Mouse (Mus musculus): Measurements from ENCODE around the gene Tns3. TPM values are rescaled to one million over a fixed set of nuclear protein-coding genes. Genes with fewer than 3 reads are reported as not detected.

Gene Tns3
- polyA plus RNA-seq, 1 experiment from 2014 or later: 16.4 TPM

GRCm38 (mm10) chr11:8484538-8484937 lies 179.8 kb downstream of the Tns3 start:
- no peak for ATAC-seq (replicated peaks; ENCODE audit: insufficient number of reproducible peaks, insufficient read depth, low FRiP score, low read depth)
- 0 out of 2 replicates have a peak, but pooled peaks cover 4% of the 10 kb centered on the region for H3K36me3 ChIP-seq
- no peak overlapping the region for H3K27ac ChIP-seq
- H3K4me2 ChIP-seq: no peak overlapping the region
- no peaks in the 10 kb centered on the region for H3K9me3 ChIP-seq (replicated peaks)
- 85% methylated on average over 4 of the region's 4 CpGs for WGBS
- peaks cover 68% of the 10 kb centered on the region for H3K4me1 ChIP-seq (replicated peaks)
- H3K4me3 ChIP-seq: no peak overlapping the region
- no peak overlapping the region for H3K9ac ChIP-seq
- no peaks in the 10 kb centered on the region for H3K27me3 ChIP-seq

DNA sequence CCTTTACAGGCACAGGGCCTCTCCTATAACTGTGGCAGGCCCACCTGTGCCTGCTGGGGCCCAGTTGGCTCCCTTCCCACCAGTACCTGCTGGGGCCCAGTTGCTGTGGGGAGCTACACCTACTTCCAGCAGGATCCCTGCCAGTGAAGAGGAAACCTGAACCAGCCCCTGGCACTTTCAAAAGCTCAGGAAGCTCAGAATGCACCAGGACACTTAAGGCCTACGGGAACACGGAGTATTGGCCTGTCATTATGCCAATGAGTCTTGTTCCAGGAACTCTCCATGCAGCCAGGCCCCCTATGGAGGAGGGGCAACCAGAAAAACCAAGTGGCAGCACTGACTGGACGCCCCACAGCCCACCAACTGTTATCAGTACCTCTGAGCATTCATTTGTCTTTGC lies 181.6 kb downstream of the Tns3 start:
- H3K27ac ChIP-seq: peak overlapping the region; percentile 75

GRCm38 (mm10) chr11:8481962-8482361 lies 182.4 kb downstream of the Tns3 start:
- Histone ChIP-seq H3K4me2 (no peak overlapping the region), H3K4me3 (no peak overlapping the region), H3K27ac (peak overlapping the region; percentile 75), H3K9me3 (replicated peaks) (no peaks in the 10 kb centered on the region), H3K4me1 (replicated peaks) (peaks cover 49% of the 10 kb centered on the region), H3K36me3 (0 out of 2 replicates have a peak, but pooled peaks cover 6% of the 10 kb centered on the region), H3K27me3 (no peaks in the 10 kb centered on the region), H3K9ac (no peak overlapping the region)
- ATAC-seq (replicated peaks; ENCODE audit: insufficient number of reproducible peaks, insufficient read depth, low FRiP score, low read depth): no peak
- WGBS: 52% methylated on average over 5 of the region's 5 CpGs

More for the DNA sequence above, 181.6 kb downstream of the Tns3 start:
- Histone ChIP-seq H3K4me3 (no peak overlapping the region), H3K9ac (peak overlapping the region; percentile 9; the same call in 1 of the 2 replicates), H3K36me3 (0 out of 2 replicates have a peak, but pooled peaks cover 6% of the 10 kb centered on the region), H3K4me2 (no peak overlapping the region), H3K9me3 (replicated peaks) (no peaks in the 10 kb centered on the region), H3K27me3 (no peaks in the 10 kb centered on the region), H3K4me1 (replicated peaks) (peaks cover 57% of the 10 kb centered on the region)
- WGBS: 37% methylated on average over 3 of the region's 3 CpGs
- peak; percentile 28; the same call in 1 of the 2 replicates for ATAC-seq (replicated peaks; ENCODE audit: insufficient number of reproducible peaks, insufficient read depth, low FRiP score, low read depth)

GRCm38 (mm10) chr11:8481529-8481928 lies 182.8 kb downstream of the Tns3 start:
- Histone ChIP-seq H3K27me3 (no peaks in the 10 kb centered on the region), H3K4me1 (replicated peaks) (peaks cover 46% of the 10 kb centered on the region), H3K36me3 (0 out of 2 replicates have a peak, but pooled peaks cover 6% of the 10 kb centered on the region), H3K27ac (peak overlapping the region; percentile 75), H3K4me3 (no peak overlapping the region), H3K9ac (no peak overlapping the region), H3K9me3 (replicated peaks) (no peaks in the 10 kb centered on the region), H3K4me2 (no peak overlapping the region)
- no peak for ATAC-seq (replicated peaks; ENCODE audit: insufficient number of reproducible peaks, insufficient read depth, low FRiP score, low read depth)
- 51% methylated on average over 6 of the region's 6 CpGs for WGBS

GRCm38 (mm10) chr11:8479858-8480257 lies 184.5 kb downstream of the Tns3 start:
- Histone ChIP-seq H3K9me3 (replicated peaks) (no peaks in the 10 kb centered on the region), H3K9ac (no peak overlapping the region), H3K36me3 (0 out of 2 replicates have a peak, but pooled peaks cover 3% of the 10 kb centered on the region), H3K27ac (no peak overlapping the region), H3K4me1 (replicated peaks) (peaks cover 36% of the 10 kb centered on the region), H3K4me3 (no peak overlapping the region), H3K4me2 (no peak overlapping the region), H3K27me3 (no peaks in the 10 kb centered on the region)
- WGBS: 81% methylated on average over 2 of the region's 2 CpGs
- ATAC-seq (replicated peaks; ENCODE audit: insufficient number of reproducible peaks, insufficient read depth, low FRiP score, low read depth): no peak

DNA sequence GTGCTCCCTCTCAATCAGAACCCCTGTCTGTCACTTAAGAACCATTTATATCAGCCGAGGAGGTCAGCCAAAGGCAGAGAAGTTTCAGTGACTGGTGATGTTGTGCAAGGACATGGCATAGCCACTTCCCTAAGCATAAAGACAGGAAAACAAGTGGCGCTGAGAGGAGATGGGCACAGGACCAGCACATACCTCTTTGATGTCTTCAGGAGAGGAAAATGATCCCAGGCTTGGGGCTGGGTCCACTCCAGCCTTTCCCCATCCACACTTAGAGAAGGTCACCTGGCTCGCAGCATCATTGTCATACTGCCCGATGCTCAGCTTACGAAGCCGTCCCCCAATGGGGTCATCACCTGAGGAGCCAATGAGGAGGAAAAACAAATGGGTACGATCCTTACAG lies 185.0 kb downstream of the Tns3 start:
- Histone ChIP-seq H3K27me3 (no peaks in the 10 kb centered on the region), H3K9me3 (replicated peaks) (no peaks in the 10 kb centered on the region), H3K27ac (no peak overlapping the region), H3K4me1 (replicated peaks) (peaks cover 32% of the 10 kb centered on the region), H3K4me3 (no peak overlapping the region), H3K9ac (no peak overlapping the region), H3K36me3 (0 out of 2 replicates have a peak, but pooled peaks cover 3% of the 10 kb centered on the region), H3K4me2 (no peak overlapping the region)
- WGBS: 91% methylated on average over 7 of the region's 7 CpGs
- ATAC-seq (replicated peaks; ENCODE audit: insufficient number of reproducible peaks, insufficient read depth, low FRiP score, low read depth): no peak

GRCm38 (mm10) chr11:8473616-8474015 lies 190.7 kb downstream of the Tns3 start:
- Histone ChIP-seq H3K4me2 (no peak overlapping the region), H3K27ac (no peak overlapping the region), H3K9me3 (replicated peaks) (no peaks in the 10 kb centered on the region), H3K4me3 (no peak overlapping the region), H3K27me3 (no peaks in the 10 kb centered on the region), H3K4me1 (replicated peaks) (peaks cover 27% of the 10 kb centered on the region), H3K36me3 (no peaks in the 10 kb centered on the region), H3K9ac (no peak overlapping the region)
- 86% methylated on average over 5 of the region's 5 CpGs for WGBS
- no peak for ATAC-seq (replicated peaks; ENCODE audit: insufficient number of reproducible peaks, insufficient read depth, low FRiP score, low read depth)

DNA sequence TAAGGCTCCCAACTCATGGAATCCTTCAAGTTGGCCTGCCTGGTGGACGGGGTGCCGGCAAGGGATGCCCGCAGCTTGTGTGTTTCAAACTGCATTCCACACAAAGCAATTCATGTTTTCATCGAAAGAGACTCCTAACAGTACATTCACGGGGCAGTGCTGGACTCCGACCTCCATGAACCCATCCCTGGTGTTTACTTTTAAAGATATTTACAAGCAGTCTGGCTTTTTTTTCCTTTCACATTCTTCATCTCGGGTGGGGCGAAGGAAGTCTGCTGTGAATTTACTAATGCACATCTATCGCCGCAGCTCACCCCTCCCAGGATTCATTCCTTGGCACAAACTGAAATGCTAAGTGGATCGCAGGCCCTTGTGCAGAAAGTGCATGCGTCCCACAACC lies 191.9 kb downstream of the Tns3 start:
- peaks cover 35% of the 10 kb centered on the region for H3K4me1 ChIP-seq (replicated peaks)
- no peak for ATAC-seq (replicated peaks; ENCODE audit: insufficient number of reproducible peaks, insufficient read depth, low FRiP score, low read depth)
- no peak overlapping the region for H3K4me3 ChIP-seq
- no peak overlapping the region for H3K9ac ChIP-seq
- H3K27ac ChIP-seq: no peak overlapping the region; the same call in 1 of the 2 replicates
- 69% methylated on average over 12 of the region's 12 CpGs for WGBS
- H3K4me2 ChIP-seq: no peak overlapping the region
- H3K36me3 ChIP-seq: no peaks in the 10 kb centered on the region
- H3K27me3 ChIP-seq: no peaks in the 10 kb centered on the region
- no peaks in the 10 kb centered on the region for H3K9me3 ChIP-seq (replicated peaks)

- ATAC-seq (replicated peaks; ENCODE audit: insufficient number of reproducible peaks, insufficient read depth, low FRiP score, low read depth): no peak
- Histone ChIP-seq H3K4me3 (no peak overlapping the region), H3K36me3 (no peaks in the 10 kb centered on the region), H3K27me3 (no peaks in the 10 kb centered on the region), H3K4me1 (replicated peaks) (peaks cover 41% of the 10 kb centered on the region), H3K9me3 (replicated peaks) (no peaks in the 10 kb centered on the region), H3K4me2 (no peak overlapping the region), H3K9ac (no peak overlapping the region), H3K27ac (no peak overlapping the region)
- WGBS: 92% methylated on average over 3 of the region's 3 CpGs
Measured at GRCm38 (mm10) chr11:8471535-8471934, 192.8 kb downstream of the Tns3 start.

GRCm38 (mm10) chr11:8469537-8469936 lies 194.8 kb downstream of the Tns3 start:
- H3K27me3 ChIP-seq: no peaks in the 10 kb centered on the region
- WGBS: 45% methylated on average over 9 of the region's 9 CpGs
- no peak for ATAC-seq (replicated peaks; ENCODE audit: insufficient number of reproducible peaks, insufficient read depth, low FRiP score, low read depth)
- peaks cover 50% of the 10 kb centered on the region for H3K4me1 ChIP-seq (replicated peaks)
- no peaks in the 10 kb centered on the region for H3K9me3 ChIP-seq (replicated peaks)
- no peaks in the 10 kb centered on the region for H3K36me3 ChIP-seq
- no peak overlapping the region; the same call in 1 of the 2 replicates for H3K9ac ChIP-seq
- H3K4me3 ChIP-seq: no peak overlapping the region
- H3K27ac ChIP-seq: peak overlapping the region; percentile 97
- H3K4me2 ChIP-seq: peak overlapping the region; percentile 79

DNA sequence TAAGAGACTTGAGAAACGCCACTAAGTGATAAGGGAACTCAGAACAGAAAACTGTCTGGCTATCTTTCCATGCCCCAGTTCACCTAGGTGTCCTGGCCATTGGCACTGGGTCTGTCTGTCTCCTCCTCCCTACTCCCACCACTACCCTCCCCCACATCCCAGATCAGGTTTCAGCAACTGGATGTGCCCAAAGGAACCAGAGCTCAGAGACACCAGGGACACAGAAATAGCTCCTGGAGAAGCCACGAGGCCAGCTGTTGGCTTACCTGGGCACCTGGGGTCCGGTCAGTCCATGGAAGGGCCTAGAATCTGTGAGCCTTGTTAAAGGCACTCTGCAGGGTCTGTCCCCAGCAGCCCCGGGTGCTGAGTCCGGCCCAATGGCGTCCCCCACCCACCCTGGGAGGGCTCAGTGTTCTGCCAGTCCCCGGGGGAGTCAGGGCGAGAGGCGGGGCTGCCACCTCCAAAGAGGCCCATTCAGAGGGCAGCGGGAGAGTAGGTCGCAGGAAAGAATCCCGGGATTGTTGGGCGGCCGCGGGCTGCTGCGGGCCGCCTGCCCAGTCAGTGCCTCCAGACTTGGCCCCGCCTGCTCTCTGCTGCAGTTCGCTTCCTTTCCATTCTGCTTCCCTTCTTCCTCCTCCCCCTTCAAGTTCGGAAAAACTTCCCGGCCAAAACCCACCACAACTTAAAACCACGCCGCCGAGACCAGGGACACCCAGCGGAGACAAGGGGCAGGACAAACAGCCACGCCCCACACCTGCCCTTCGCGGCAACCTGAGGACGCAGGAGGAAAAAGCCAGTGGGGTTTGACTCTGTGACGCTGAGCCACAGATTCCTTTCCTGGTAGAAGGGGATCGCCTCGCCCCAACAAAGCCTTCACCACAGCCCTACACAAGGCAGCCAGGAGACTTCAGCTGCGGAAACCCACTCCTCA lies 195.9 kb downstream of the Tns3 start:
- Histone ChIP-seq H3K4me2 (peak overlapping the region; percentile 79), H3K36me3 (no peaks in the 10 kb centered on the region), H3K9ac (peak overlapping the region; percentile 70), H3K27me3 (no peaks in the 10 kb centered on the region), H3K27ac (peak overlapping the region; percentile 97), H3K9me3 (replicated peaks) (no peaks in the 10 kb centered on the region), H3K4me1 (replicated peaks) (peaks cover 58% of the 10 kb centered on the region), H3K4me3 (peak overlapping the region; percentile 61)
- 1% methylated on average over 29 of the region's 33 CpGs for WGBS
- peak; percentile 86 for ATAC-seq (replicated peaks; ENCODE audit: insufficient number of reproducible peaks, insufficient read depth, low FRiP score, low read depth)
